Mouse (Mus musculus): ENCODE data around the gene Gtf2h3. TPM values are rescaled to one million over a fixed set of nuclear protein-coding genes. Genes with fewer than 3 reads are reported as not detected.

Gtf2h3 gene
- total RNA-seq, 2 experiments from 2014 or later = 20.1 to 23.9 TPM

DNA sequence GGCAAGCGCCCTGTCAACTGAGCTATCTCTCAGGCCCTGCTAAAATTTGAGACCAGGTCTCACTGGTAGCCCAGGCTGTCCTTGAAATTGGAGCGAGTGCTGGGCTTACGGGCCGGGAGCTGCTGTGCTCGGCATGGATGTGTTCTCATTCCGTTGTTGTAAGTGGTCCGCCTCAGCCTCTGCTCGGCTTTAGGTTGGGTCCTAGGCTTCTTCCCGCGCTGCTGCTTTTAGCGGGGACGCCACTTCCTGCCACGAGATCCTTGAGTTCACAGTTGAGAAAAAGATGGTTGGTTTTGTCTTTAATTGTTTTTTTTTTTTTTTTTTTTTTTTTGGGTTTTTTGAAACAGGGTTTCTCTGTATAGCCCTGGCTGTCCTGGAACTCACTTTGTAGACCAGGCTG, 58.9 kb downstream of the Gtf2h3 start:
- DNase-seq = no peak

Other genes with a start within 250 kb of the Gtf2h3 start
- gene Cdk2ap1, start 216.1 kb upstream of the Gtf2h3 start, total RNA-seq (2021) = 100 to 1,000 TPM; 201 to 202 TPM
- 10 to 100 TPM; 72.7 to 76.8 TPM for gene Sbno1, start 153.1 kb upstream of the Gtf2h3 start, total RNA-seq (2021)
- 100 to 1,000 TPM; 130 to 132 TPM for gene Kmt5a, start 139.2 kb upstream of the Gtf2h3 start, total RNA-seq (2021)
- 10 to 100 TPM in 1 of 2 experiments, 1 to 10 TPM in 1; 8.3 to 10.9 TPM for gene Rilpl2, start 100.8 kb upstream of the Gtf2h3 start, total RNA-seq (2021)
- gene Snrnp35, start 96.0 kb upstream of the Gtf2h3 start, total RNA-seq (2021) = 10 to 100 TPM; 19.3 to 23.5 TPM
- 10 to 100 TPM; 50.3 to 53.6 TPM for gene Rilpl1, start 47.7 kb upstream of the Gtf2h3 start, total RNA-seq (2021)
- 100 to 1,000 TPM; 217 to 226 TPM for gene Tmed2, start 38.4 kb upstream of the Gtf2h3 start, total RNA-seq (2021)
- 1 to 10 TPM; 7.8 to 8.5 TPM for gene Ddx55, start 26.3 kb upstream of the Gtf2h3 start, total RNA-seq (2021)
- gene Eif2b1, start within 50 bp of the Gtf2h3 start, total RNA-seq (2021) = 10 to 100 TPM; 38.6 to 42.5 TPM
- gene Atp6v0a2, start 49.4 kb downstream of the Gtf2h3 start, total RNA-seq (2021) = 10 to 100 TPM; 37.0 to 37.2 TPM
- gene Dnah10, start 145.9 kb downstream of the Gtf2h3 start, total RNA-seq (2021) = under 1 TPM in 1 of 2 experiments, not detected in 1; 0.02 TPM